ENCODE assay signal across 25 mouse cellular contexts in genomic region chr1:34868391-34868790, GRCm38 (mm10).
"Had no signal": no experiment of that assay in that cellular context is flagged by ENCODE, and none has a peak within 500 bp of the region (broad histone marks: within the 10 kb centered on the region; RNA-seq: fewer than 3 reads in every experiment).

No protein-coding gene starts in this region.

- ATAC-seq: liver, embryonic 12.5 days; midbrain, embryonic 13.5 days; midbrain, embryonic 16.5 days had no signal

- H3K9me3 ChIP-seq: limb, embryonic 13.5 days; liver, embryonic 12.5 days; liver, embryonic 15.5 days; lung, embryonic 15.5 days; midbrain, embryonic 10.5 days; midbrain, embryonic 13.5 days; neural tube, embryonic 15.5 days had no signal

- H3K36me3 ChIP-seq: lung, embryonic 15.5 days had no signal

- H3K4me1 ChIP-seq: limb, embryonic 13.5 days; megakaryocyte, embryonic 14.5 days; midbrain, embryonic 10.5 days; midbrain, embryonic 13.5 days; neural tube, embryonic 15.5 days had no signal

- H3K4me2 ChIP-seq: limb, embryonic 13.5 days; liver, embryonic 12.5 days; liver, embryonic 15.5 days; lung, embryonic 15.5 days; midbrain, embryonic 13.5 days; neural tube, embryonic 15.5 days had no signal

- H3K27ac ChIP-seq: left cerebral cortex, adult 2 months; limb, embryonic 13.5 days; liver, embryonic 12.5 days; liver, embryonic 15.5 days; lung, embryonic 15.5 days; midbrain, embryonic 10.5 days; midbrain, embryonic 13.5 days; neural tube, embryonic 15.5 days; stomach, postnatal 0 days had no signal

- H3K4me3 ChIP-seq: left cerebral cortex, adult 2 months; limb, embryonic 13.5 days; liver, embryonic 12.5 days; liver, embryonic 15.5 days; lung, embryonic 15.5 days; megakaryocyte, embryonic 14.5 days; midbrain, embryonic 10.5 days; midbrain, embryonic 13.5 days; myocyte; neural tube, embryonic 15.5 days had no signal

- H3K27me3 ChIP-seq: limb, embryonic 13.5 days; liver, embryonic 12.5 days; liver, embryonic 15.5 days; lung, embryonic 15.5 days; megakaryocyte, embryonic 14.5 days; midbrain, embryonic 13.5 days; neural tube, embryonic 15.5 days had no signal

- H3K9ac ChIP-seq: limb, embryonic 13.5 days; liver, embryonic 12.5 days; liver, embryonic 15.5 days; lung, embryonic 15.5 days; midbrain, embryonic 13.5 days; neural tube, embryonic 15.5 days had no signal

- DNase-seq: kidney, postnatal 10 days; kidney, postnatal 36 days; layer of hippocampus, postnatal 36 days; liver; lung, adult 18-20 months; lung, postnatal 10 days; lung, postnatal 36 days; right cerebral cortex, adult 18-20 months; right cerebral cortex, postnatal 14 days; right cerebral cortex, postnatal 4 days; thymus, adult 2 months; thymus, postnatal 14 days; thymus, postnatal 4 days had no signal
